Mouse (Mus musculus) midbrain, postnatal 0 days (tissue): ENCODE data around the gene Pmepa1. TPM values are rescaled to one million over a fixed set of nuclear protein-coding genes. Genes with fewer than 3 reads are reported as not detected.

Experiments used
- ATAC-seq: fragments of 200-750 bp; cut with Nextera tagmentation; 2 replicates; pipeline ENCODE4 v1.8.0; 2017; ENCODE audit warnings: moderate number of reproducible peaks, mild to moderate bottlenecking, moderate TSS enrichment, moderate library complexity; ENCODE audit not compliant: low FRiP score
- DNase-seq: peaks from one replicate; pipeline ENCODE4 v3.0.0-alpha.2; 2015; ENCODE audit warnings: low spot score
- H3K27ac ChIP-seq: fragments of 300-500 bp; sonication (generic); 2 replicates; pipeline ENCODE4 v1.5.1; 2014; ENCODE audit warnings: low read depth, mild to moderate bottlenecking, low read length, mixed read lengths
- H3K27me3 ChIP-seq: fragments of 300-500 bp; sonication (generic); 2 replicates; pipeline ENCODE4 v1.6.1; 2014; ENCODE audit warnings: low read length, control low read depth, mixed read lengths; ENCODE audit not compliant: insufficient read depth
- H3K36me3 ChIP-seq: fragments of 300-500 bp; sonication (generic); 2 replicates; pipeline ENCODE4 v1.6.1; 2014; ENCODE audit warnings: low read length, control low read depth, mixed read lengths; ENCODE audit not compliant: insufficient read depth
- H3K4me1 ChIP-seq: fragments of 300-500 bp; sonication (generic); 2 replicates; pipeline ENCODE4 v1.6.1; 2014; ENCODE audit warnings: mild to moderate bottlenecking, control low read depth, antibody characterized with exemption, low read length, mixed read lengths; ENCODE audit not compliant: insufficient read depth
- H3K4me2 ChIP-seq: fragments of 300-500 bp; sonication (generic); 2 replicates; pipeline ENCODE4 v1.6.1; 2014; ENCODE audit warnings: low read depth, mild to moderate bottlenecking, low read length, mixed read lengths; ENCODE audit not compliant: poor library complexity, severe bottlenecking
- H3K4me3 ChIP-seq: fragments of 300-500 bp; sonication (generic); 2 replicates; pipeline ENCODE4 v1.5.1; 2014; ENCODE audit warnings: low read depth, mild to moderate bottlenecking, low read length, moderate library complexity
- H3K9ac ChIP-seq: fragments of 300-500 bp; sonication (generic); replicated peaks from 2 replicates; pipeline ENCODE4 v1.6.1; 2014; ENCODE audit warnings: mild to moderate bottlenecking, low read length, moderate library complexity, mixed read lengths; ENCODE audit not compliant: poor library complexity, severe bottlenecking
- H3K9me3 ChIP-seq: fragments of 300-500 bp; sonication (generic); 2 replicates; pipeline ENCODE4 v1.6.1; 2016; ENCODE audit warnings: low read length, control low read depth
- CTCF ChIP-seq: IDR thresholded peaks from 2 replicates; pipeline ENCODE4 v1.5.1; 2016; ENCODE audit warnings: antibody characterized with exemption, mild to moderate bottlenecking
- WGBS: fragments of 180-500 bp; shearing (Covaris S2); extraction: QIAGEN DNeasy Blood & Tissue Kit; methylation state at CpG from one replicate; pipeline ENCODE4 v1.1.7; 2014; 5-methylcytosine and 5-hydroxymethylcytosine counted together
- polyA plus RNA-seq: library from polyadenylated mRNA; unstranded; fragments of >200 nt; fragmentation: Nextera tagmentation; extraction: Ambion mirVana; gene quantifications from 2 replicates; pipeline ENCODE4 v1.2.1, GENCODE M21; 2015
- total RNA-seq: library from RNA; depleted of rRNA; stranded (reverse); fragments of >200 nt; gene quantifications from 2 replicates; pipeline ENCODE4 v1.2.3, GENCODE M21; 2014

Pmepa1 gene
- total and polyA plus RNA-seq, 2 experiments from 2014 or later = 2.3 to 12.8 TPM

DNA sequence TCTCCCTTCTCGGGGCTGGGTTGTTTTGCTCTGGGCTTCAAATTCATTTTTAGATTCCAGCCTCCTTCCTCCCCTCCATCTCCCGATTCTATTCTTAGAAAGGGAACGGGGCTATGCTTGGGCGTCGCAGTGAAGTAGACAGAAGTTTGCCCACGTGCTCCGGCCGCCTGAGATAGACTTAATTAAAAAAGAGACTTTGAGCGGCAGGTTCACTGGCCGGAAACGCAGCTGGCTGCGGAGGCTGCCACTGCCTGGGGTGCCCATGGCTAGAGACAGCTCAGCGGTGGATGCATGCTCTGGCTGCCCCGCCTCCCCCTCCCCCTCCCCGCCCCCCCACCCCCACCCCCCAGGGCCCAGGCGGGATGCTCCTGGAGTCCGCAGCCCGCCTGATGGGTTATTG is 31.2 kb upstream of the Pmepa1 start:
- peak; percentile 63 for ATAC-seq
- no peaks in the 10 kb centered on the region for H3K4me1 ChIP-seq
- TF ChIP-seq CTCF = no peak
- no peaks in the 10 kb centered on the region for H3K27me3 ChIP-seq
- no peaks in the 10 kb centered on the region for H3K36me3 ChIP-seq
- peak; percentile 74 for DNase-seq
- no peaks in the 10 kb centered on the region for H3K9me3 ChIP-seq
- H3K9ac ChIP-seq = no peak overlapping the region
- no peak overlapping the region for H3K27ac ChIP-seq
- peak overlapping the region; percentile 48 for H3K4me2 ChIP-seq
- WGBS = 0% methylated on average over 15 of the region's 18 CpGs
- H3K4me3 ChIP-seq = no peak overlapping the region

GRCm38 (mm10) chr2:173306734-173307525 is 30.6 kb upstream of the Pmepa1 start:
- H3K36me3 ChIP-seq = no peaks in the 10 kb centered on the region
- H3K9ac ChIP-seq = no peak overlapping the region
- no peaks in the 10 kb centered on the region for H3K27me3 ChIP-seq
- no peak for TF ChIP-seq CTCF
- DNase-seq (peak; percentile 88), ATAC-seq (peak; percentile 86)
- no peaks in the 10 kb centered on the region for H3K9me3 ChIP-seq
- H3K4me2 ChIP-seq = peak overlapping the region; percentile 48
- H3K4me3 ChIP-seq = no peak overlapping the region
- no peak overlapping the region for H3K27ac ChIP-seq
- no peaks in the 10 kb centered on the region for H3K4me1 ChIP-seq
- 33% methylated on average over 11 of the region's 11 CpGs for WGBS

GRCm38 (mm10) chr2:173305011-173305410 is 28.7 kb upstream of the Pmepa1 start:
- Histone ChIP-seq H3K9ac (no peak overlapping the region), H3K4me3 (no peak overlapping the region), H3K36me3 (no peaks in the 10 kb centered on the region), H3K4me2 (no peak overlapping the region), H3K4me1 (no peaks in the 10 kb centered on the region), H3K9me3 (no peaks in the 10 kb centered on the region), H3K27me3 (no peaks in the 10 kb centered on the region), H3K27ac (no peak overlapping the region)
- 42% methylated on average over 12 of the region's 12 CpGs for WGBS
- ATAC-seq = no peak
- TF ChIP-seq CTCF = no peak
- DNase-seq = no peak

- DNase-seq = no peak
- Histone ChIP-seq H3K9me3 (no peaks in the 10 kb centered on the region), H3K36me3 (no peaks in the 10 kb centered on the region), H3K9ac (no peak overlapping the region), H3K4me1 (no peaks in the 10 kb centered on the region), H3K27ac (no peak overlapping the region), H3K4me3 (no peak overlapping the region), H3K27me3 (no peaks in the 10 kb centered on the region), H3K4me2 (no peak overlapping the region)
- ATAC-seq = no peak
- peak; percentile 46 for TF ChIP-seq CTCF
- 72% methylated on average over 28 of the region's 28 CpGs for WGBS
These were observed 24.6 kb upstream of the Pmepa1 start for GRCm38 (mm10) chr2:173300663-173301630.

GRCm38 (mm10) chr2:173296408-173296807 is 20.1 kb upstream of the Pmepa1 start:
- ATAC-seq (no peak), DNase-seq (no peak)
- H3K4me1 ChIP-seq = no peaks in the 10 kb centered on the region
- H3K36me3 ChIP-seq = no peaks in the 10 kb centered on the region
- no peak for TF ChIP-seq CTCF
- H3K9me3 ChIP-seq = no peaks in the 10 kb centered on the region
- H3K4me2 ChIP-seq = no peak overlapping the region
- H3K4me3 ChIP-seq = no peak overlapping the region
- no peak overlapping the region for H3K9ac ChIP-seq
- WGBS = 90% methylated on average over 9 of the region's 9 CpGs
- no peaks in the 10 kb centered on the region for H3K27me3 ChIP-seq
- H3K27ac ChIP-seq = no peak overlapping the region

DNA sequence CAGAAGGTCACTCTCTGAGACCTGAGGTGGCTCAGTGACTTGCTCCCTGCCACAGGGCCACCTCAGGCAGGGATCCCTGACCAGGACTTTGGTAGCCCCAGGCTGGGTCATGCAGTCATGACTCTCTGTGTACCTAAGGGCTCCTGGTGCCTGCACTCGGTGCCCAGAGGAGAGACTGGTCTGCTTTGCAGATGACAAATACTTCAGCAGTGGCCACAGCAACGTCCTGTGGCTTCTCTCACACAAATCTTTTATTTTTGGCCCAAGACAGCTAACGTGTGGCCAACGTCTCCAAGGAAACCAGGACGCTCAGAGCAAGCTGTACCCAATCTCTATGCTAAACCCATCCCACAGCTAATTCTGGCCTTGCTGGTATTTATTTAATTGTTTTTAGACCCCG is 16.7 kb upstream of the Pmepa1 start:
- ATAC-seq = 0 out of 2 replicates have a peak, but pooled peaks have one; percentile 31

More for the DNA sequence above, 16.7 kb upstream of the Pmepa1 start:
- DNase-seq = peak; percentile 65
- Histone ChIP-seq H3K36me3 (no peaks in the 10 kb centered on the region), H3K27me3 (no peaks in the 10 kb centered on the region), H3K9me3 (no peaks in the 10 kb centered on the region), H3K4me3 (no peak overlapping the region), H3K27ac (no peak overlapping the region), H3K4me2 (no peak overlapping the region), H3K4me1 (no peaks in the 10 kb centered on the region), H3K9ac (no peak overlapping the region)
- TF ChIP-seq CTCF = no peak
- 49% methylated on average over 6 of the region's 6 CpGs for WGBS
